Mouse (Mus musculus) urinary bladder, adult 2 months (tissue): Measurements from ENCODE around the gene Lyst. TPM values are rescaled to one million over a fixed set of nuclear protein-coding genes. Genes with fewer than 3 reads are reported as not detected.
"Not testable (repeated sequence)": the region's sequence is repeated elsewhere in the genome, so short reads cannot be mapped to it uniquely, and the experiment has no call there.

Source experiments
- DNase-seq: peaks from one replicate; pipeline ENCODE4 v3.0.0; 2022; ENCODE audit warnings: low spot score
- polyA plus RNA-seq: library from polyadenylated mRNA; depleted of rRNA; stranded (reverse); fragments of >200 nt; gene quantifications from 2 replicates; pipeline ENCODE4 v1.2.3, GENCODE M21; 2012

Gene Lyst
- polyA plus RNA-seq, 1 experiment, result 5.1 TPM

DNA sequence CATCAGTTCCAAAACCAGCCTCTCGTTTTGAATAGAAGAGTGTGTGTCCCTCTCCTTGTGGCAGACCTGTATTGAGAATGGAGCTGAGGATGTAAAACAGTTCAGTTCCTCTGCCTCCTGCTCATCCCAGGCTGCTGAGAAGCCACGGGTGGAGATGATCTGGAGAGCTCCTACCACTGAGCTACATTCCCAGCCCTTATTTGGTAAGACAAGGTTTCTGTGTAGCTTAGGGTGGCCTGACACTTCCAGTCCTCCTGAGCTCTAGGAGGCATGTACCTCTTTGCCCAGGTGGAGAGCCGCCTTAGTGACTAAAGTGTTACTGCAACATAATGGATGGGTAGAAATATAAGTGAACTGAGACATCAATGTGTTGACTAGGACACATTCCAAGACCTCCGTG, 190.8 kb downstream of the Lyst start:
- no peak for DNase-seq

DNA sequence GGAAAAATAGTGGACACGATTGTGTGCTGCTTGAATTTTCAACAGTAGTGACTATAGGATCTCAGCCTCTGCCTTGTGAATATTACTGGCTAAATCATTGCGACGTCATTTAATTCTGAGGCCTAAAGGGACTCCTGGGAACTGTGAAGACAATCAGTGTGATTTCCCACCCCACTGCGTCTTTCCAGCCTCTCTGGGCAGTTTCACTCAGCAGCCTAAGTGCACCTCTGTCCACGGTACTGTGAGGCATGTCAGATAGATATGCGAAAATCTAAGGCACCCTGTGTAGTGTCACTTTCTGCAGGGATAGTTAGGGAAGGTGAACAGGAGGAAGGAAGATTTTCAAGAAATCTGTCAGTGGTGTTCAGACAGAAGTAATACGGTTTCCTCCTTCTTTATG, 193.1 kb downstream of the Lyst start:
- DNase-seq, result no peak

DNA sequence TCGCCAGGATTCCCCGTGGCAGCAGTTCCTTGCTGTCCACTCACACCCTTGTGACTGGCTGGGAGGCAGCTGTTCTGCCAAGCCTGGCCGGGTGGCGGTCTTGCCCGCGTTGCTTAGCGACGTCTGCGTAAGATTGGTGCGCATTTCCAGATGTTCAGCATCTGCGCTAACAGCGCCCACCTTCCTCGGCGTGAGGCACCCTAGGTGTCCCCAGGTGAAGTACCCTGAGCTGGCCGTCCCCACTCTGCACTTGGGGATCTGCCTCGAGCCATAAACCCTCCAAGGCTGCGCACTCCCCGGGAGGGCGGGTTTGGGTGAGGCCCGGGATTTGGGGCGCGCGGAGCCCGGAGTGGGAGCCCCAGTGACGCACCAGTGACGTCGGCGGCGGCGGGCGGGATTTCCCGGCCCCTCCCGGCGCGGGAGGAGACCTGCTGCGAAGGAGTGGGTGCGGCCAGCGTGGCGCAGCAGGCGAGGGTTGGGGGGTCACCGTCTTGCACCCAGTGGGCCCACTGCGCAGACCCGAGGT, 193.8 kb downstream of the Lyst start, which contains the start of gene Gng4:
Gng4 (plus strand) TSS at position 166 of the 526 bp plus-strand sequence.
- DNase-seq, result peak; percentile 21

DNA sequence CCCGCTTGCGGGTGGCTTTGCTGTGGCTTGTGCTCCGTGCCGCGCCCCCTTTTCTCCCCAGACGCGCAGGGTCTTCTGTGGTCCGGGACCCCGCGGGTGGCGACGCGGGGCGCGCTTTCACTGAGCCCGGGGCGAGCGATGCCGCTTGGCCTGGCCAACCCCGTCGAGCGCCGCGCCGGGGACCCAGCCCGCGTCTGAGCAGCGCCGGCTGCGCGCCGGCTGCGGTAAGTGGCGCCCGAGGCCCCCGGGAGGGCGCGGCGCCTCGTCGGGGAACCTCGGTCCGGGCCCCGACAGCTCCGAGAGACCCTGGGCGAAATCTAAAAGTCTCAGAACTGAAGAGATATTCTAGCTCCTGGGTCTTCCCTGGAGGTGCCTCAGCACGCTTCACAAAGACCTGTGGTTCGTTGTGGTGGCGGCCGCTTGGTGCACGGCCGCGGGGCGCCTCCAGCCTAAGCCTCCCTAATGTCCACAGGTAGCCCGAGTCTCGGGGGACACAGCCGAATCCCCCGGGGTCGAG, 194.3 kb downstream of the Lyst start:
- no peak for DNase-seq

DNA sequence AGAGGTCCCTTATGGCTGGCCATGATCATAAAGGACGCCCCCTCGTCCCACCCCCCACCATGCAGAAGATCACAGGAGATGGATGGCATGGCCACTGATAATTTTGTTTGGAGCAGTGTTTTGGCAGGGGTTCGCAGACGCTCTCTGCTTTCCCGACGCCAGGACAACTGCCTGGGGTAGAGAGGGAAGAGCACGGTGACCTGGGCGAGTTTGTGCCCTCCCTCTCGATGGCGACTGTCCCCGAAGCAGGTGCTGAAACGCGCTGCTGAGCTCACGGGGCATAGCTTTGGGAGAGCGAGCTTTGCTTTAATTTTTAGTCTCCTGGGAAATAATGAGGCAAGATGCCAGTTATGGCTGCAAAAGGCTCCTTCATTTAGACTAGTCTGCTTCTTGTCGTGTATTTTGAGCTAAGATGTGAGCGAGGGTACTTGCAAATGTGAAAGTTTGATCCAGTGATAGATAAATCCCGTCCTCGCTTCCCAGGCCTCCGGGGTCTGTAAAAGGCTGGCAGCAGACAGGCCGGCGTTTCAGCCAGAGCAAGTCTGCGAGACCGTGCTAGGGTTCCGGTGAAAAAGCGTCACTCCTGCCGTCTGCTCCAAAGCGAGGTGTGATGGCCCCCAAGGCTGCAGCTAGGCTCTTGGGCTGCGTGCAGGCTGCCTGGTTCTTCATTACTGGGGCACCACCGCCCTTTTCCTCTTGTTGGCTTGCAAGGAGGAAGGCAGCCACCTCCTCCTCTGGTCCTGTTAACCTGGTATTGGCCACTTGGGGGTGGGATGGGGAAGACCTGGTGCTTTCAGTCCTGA, 195.0 kb downstream of the Lyst start:
- no peak for DNase-seq

DNA sequence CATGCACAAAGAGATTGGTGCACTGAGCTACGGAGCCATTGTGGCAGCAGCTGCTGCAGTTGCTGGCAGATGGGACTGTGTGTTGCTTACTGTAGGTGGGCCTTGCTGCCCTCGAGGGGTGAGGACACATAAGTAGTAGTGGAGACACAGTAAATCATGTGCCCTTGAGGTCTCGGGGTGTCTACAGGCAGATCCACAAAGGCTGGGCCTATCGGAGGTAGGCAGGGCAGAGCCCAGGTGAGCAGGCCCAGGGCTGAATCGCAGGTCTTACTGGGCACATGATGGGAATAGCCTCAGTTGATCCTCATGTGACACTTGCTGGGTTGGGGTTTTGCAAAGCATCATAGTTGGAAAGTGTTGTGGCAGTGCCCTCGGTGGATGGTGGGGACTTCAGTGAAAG, 196.8 kb downstream of the Lyst start:
- no peak for DNase-seq

DNA sequence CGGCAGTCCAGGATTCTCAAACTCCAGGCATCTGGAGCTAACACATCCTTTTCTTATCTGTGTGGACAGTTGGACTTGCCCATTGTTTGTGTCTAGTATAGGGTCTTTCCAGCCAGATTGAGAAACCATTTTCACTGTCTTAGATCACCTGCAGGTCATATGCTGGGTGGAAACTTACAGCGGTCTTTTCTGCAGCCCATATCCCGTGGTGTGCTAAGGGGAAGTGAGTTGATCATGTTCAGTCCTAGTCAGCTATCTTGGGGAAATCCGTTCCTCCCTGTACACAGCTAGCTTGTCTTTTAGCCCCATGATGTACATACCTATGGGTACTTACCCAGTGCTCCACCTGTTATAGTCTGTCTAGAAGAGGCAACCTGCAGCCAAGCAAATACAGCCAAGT, 197.9 kb downstream of the Lyst start:
- DNase-seq, result no peak

DNA sequence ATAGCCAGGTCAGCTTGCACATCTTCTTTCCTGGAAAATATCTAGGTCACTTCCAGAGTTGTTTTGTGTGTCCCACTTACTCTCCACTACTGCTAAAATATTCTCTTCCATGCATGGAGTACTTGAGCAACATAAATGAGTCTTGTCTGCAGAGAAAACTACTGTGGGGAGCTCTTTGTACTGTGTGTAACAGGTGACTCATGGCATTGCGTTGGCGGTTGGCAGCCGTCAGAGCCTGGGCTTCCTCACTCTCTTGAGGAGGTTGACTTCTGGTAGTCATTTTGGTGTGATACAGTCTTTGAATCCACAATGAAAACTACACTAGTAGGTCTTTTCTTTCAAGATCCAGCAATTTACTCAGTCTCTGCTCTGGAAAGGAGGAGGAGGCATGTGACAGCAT, 201.8 kb downstream of the Lyst start:
- no peak for DNase-seq

DNA sequence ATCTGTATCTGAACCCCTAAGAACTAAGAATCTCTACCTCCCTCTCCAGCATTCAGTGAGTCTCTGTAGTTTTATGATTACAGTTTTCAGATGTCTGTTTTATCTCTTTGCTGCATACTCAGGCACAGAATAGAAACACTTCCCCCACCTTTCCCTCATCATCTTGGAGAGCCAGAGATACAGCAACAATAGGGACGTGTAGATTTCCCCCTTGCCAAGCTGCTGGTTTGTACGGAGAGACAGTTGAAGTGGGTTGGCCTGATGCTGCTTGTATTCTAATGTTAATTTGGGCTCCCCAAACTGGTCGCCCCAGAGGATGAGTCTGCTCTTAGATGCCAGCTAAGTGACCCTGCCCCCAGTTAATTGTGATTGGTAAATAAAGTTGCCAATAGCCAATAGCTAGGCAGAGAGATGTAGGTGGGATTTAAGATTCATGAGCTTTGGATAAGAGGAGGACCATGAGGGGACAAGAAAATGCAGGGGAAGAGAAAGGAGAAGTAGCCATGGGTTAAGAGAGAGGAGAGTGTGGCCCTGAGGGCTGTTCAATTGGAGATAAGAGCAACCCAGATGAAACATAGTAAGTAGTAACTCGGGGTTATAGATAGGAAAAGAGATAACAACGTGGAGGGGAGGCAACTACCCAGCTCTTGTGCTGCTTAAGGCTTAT, 205.1 kb downstream of the Lyst start:
- no peak for DNase-seq

DNA sequence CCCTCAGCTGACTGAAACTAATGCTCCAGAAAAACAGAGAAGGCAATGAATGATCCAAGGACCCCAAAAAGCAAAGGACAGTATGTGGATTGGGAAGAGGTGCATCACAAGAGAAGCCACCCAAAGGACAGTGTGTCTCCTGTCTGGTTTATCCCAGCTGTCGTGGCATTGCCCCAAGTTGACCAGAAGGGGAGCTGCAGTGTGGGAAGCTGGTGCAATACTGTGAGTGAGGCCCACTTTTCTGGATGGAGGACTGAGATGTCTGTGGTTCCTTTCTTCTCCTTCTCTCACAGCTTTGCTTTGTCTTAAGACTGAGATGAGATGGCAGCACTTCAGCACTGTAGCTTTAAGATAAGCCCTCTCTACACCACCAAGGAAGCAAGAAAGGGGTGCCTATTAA, 205.9 kb downstream of the Lyst start:
- no peak for DNase-seq

DNA sequence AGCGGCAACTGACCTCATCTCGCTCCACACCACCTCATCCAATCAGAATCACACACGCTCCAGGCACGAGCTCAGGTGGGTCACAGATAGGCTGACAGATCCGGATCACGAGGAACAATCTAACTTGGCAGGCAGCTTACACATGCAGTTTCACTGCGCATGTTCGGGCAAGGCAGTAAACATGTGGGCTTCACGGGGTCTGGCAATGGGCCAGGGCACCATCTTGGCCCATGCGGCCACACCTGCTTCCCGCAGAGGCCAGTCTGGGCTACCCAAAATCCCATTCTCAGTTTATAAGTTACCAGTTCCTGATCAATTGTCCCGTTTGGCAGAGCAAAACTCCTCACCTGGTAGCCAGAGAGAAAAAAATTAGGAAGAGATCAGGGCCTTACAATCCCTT, 207.6 kb downstream of the Lyst start:
- DNase-seq, result not testable (repeated sequence)

DNA sequence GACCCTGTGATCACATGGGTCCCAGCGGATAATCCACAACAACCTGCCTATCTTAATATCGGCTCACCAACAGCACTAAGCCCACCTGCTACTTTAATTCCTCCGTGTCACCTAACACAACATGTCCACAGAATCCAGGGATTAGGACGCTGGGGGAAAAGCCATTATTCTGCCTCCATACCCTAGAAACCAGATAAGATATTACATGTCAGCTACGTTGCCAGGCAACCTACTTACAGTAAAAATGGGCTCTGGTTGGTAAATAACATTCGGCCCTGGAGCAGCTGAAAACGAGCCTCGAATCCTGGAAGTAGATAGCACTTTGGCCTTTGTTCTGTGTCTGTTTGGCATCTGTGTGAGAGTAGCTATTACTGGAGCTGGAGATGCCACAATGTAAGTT, 208.6 kb downstream of the Lyst start:
- DNase-seq, result no peak

DNA sequence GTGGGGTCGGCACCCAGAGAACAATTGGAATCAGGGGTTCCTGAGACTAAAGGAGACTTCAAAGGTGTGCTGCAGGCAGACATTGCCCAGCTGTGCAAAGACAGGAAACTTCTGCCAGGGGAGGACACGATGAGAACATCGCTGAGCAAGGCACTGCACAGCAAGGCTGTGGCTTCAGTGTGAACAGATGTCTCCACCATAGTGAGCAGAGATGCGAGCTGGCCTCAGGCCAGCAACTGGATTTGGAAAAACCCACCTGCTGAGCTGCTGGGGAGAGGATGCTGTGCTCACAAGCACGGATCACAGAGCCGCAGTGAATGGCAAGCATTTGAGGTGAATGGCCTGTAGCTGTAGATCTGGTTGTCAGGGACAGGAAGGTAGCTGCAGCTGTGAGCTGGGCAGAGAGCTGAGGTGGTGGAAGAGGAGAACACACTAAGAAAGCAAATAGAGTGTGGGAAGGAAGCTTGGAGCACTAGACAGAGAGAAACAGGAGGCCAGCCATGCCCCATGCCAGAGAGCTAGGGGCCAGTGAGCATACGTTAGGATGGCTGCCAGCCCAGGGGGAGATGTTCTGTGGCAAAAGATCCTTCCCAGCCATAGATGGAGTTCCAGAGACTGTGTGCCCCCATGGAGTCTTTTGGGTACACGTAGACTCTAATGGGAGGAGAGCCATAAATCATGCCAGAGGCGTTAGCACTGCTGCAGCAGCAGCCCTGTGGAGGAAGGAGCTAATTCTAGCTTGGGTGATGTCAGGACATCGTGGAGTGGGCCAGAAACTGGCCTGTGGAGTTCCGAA, 218.3 kb downstream of the Lyst start:
- DNase-seq, result no peak

DNA sequence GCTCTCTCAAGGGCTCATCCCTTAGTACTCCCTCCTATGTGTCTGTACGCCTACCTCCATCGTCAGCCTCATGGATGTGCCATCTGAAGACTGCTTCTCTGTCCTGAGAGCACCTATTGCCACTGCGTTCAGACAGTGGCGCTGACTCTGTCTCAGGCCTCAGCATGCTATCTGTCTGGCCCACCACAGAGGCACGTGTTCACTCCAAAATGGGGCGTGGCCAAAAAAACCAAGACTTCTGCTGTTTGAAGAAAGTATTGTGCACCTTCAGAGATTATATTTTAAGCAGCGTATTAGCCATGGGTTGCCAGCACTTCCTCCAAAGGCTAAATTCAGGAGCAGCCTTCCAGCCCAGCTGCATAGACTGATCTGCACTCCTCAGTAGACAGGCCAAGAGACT, 220.7 kb downstream of the Lyst start:
- DNase-seq, result no peak

DNA sequence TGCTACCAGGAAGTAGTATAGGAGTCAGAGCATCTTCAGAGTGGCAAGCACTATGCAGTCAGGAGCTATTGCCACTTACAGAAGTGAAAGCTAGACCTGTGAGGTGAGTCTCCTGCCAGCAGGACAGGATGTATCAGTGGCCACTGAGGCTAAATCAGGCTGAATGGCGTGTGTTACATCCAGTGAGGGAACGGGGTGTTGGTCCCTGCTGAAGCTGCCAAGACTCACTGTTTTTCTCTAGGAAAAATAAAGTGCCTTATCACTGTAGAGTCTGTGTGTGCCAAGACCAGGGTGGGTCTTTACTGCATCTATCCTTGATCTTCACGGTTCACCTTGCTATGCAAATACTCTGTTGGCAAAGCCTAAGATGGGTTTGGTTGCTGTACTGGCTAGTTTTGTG, 228.5 kb downstream of the Lyst start:
- DNase-seq, result no peak

DNA sequence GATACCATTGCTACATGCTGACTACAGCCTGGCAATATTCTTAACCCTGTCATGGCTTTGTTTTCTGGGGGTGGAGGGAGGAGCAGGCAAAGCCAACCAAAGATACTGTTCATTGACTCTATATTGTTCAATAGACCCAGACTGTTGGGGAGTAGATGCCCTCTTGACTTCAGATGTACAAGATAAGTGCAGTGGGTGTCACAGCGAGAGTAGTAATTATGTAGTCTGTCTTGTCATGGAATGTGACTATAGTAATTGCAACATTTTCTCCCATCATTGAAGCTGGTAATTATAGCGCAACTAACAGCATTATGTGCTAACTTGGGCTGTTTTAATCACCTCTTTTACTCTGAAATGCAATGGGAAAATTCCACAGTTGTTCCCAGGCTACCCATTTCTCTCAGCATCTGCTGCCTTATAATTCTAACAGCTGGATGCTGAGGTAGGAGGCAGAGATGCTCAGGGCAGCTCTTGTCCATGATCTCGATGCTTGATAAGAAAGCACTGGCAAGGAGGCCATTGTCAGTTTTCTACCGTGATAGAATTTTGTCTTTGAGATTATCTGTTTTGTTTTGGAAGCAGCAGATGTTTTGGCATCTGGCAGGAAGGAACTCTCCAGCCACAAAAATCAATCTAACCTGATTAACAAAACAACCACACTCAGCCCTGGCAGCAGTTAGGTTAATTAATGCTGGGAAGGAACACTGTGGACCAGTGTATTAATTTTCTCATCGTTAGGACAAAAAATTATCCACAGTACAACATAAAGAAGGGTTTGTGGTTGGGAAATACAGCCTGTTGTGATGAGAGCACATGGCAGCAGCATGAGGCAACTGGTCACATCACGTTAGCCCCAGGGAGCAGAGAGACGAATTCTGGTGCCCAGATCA, 230.3 kb downstream of the Lyst start:
- DNase-seq, result no peak

DNA sequence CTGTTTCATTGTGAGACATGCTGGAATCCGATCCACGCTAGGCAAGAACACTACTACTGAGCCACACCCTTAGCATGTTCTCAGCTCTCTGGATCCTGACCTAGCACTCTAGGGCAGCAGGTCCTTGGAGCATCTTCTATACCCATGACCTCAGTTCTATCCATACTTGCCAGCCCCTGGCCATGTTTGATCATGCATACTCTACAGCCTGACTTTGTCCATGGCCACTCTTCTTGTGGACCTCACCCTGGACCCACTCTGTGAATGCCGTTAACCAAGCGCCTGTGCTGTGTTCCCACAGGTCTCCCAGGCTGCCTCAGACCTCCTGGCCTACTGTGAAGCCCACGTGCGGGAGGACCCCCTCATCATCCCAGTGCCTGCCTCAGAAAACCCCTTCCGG, 234.7 kb downstream of the Lyst start:
- DNase-seq, result no peak

DNA sequence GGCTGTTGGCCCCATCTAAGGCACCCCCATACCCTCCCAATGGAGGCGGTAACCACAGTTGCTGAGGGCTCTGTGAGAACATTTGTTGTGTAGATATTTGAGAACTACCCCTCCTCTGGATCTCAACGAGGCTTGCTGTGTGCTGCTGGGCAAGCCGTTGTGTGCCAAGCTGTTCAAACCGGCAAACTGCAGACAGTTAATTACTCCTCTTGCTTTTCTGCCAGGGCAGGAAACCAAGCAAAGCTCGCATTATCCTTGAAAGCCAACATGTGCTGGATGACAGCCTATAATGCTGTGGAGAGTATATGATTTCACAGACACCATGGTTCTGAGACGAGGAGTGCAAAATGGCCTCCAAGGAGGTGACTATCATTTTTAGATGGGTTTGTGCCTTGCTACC, 236.3 kb downstream of the Lyst start:
- no peak for DNase-seq

DNA sequence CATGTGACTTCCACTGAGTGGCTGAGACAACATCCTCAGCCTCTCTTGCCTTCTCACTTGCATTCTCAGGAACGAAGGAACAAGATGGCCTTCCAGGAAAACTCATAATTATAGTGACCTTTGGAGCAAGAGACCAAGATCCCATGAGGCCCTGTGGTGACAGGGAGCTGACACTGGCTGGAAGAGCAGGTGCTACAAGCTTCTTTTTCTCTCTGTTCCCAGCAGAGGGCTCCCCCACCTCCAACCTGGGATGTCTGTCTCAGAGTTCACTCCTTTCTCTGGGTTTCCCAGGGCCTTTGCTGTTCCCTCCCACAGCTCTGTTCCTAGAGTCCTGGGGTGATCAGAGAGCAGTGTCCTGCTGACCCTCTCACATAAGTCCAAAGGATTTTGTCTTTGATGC, 237.9 kb downstream of the Lyst start:
- no peak for DNase-seq
